Mouse (Mus musculus): ENCODE measurements around the gene Gm10160.

DNA sequence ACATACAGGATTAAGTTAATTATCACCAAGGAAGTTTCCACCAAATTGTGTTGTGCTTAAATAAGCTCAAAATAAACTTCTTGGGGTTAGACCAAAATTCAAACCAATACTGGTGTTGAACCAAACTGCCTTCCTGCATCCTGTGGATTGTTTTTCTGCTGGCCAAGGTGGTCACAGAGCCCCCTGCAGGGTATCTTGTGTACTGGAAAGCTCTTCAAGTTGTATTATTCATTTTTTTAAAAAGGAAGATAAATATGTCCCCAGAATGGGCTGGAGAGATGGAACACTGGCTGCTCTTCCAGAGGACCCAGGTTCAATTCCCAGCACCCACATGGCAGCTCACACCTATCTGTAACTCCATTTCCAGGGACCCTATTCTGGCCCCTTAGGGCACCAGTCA, 20.7 kb downstream of the Gm10160 start:
- TF ChIP-seq POLR2A (IDR thresholded peaks at IDR 0.05; ENCODE audit: insufficient read length, low read depth) (no peak), TCF12 (IDR thresholded peaks at IDR 0.05; ENCODE audit: insufficient read depth, poor library complexity, severe bottlenecking) (no peak), SRF (IDR thresholded peaks at IDR 0.05; ENCODE audit: control insufficient read depth, insufficient read length, low read depth) (no peak)

Measured in myocyte (in vitro differentiated cells).